Mouse (Mus musculus): ENCODE measurements around the gene Gm43552. TPM values are rescaled to one million over a fixed set of nuclear protein-coding genes. Genes with fewer than 3 reads are reported as not detected.

Gm43552 gene
- polyA plus RNA-seq, 1 experiment from 2014 or later, result not detected

- H3K9ac ChIP-seq (ENCODE audit: low read length), result 0 out of 2 replicates have a peak overlapping the region, but pooled peaks have one; percentile 5
- H3K27ac ChIP-seq (ENCODE audit: low read length), result peak overlapping the region; percentile 91
- H3K4me3 ChIP-seq (replicated peaks; ENCODE audit: low read length), result no peak overlapping the region
- H3K9me3 ChIP-seq (replicated peaks; ENCODE audit: control insufficient read depth, low read length), result no peaks in the 10 kb centered on the region
- 0 out of 2 replicates have a peak, but pooled peaks cover 4% of the 10 kb centered on the region for H3K36me3 ChIP-seq (ENCODE audit: control insufficient read depth, insufficient read depth, low read length)
- peaks cover 26% of the 10 kb centered on the region for H3K4me1 ChIP-seq (ENCODE audit: control insufficient read depth, insufficient read depth, low read length)
- no peaks in the 10 kb centered on the region for H3K27me3 ChIP-seq (ENCODE audit: control insufficient read depth, insufficient read depth, low read length)
- H3K4me2 ChIP-seq (ENCODE audit: low read depth, low read length), result no peak overlapping the region
- ATAC-seq (ENCODE audit: insufficient read depth, low FRiP score), result peak; percentile 49; the same call in 1 of the 2 replicates
- 49% methylated on average over 5 of the region's 5 CpGs for WGBS
Measured at GRCm38 (mm10) chr5:65457846-65458245, 34.8 kb downstream of the Gm43552 start.

- H3K27ac ChIP-seq (ENCODE audit: low read length), result peak overlapping the region; percentile 91
- no peaks in the 10 kb centered on the region for H3K27me3 ChIP-seq (ENCODE audit: control insufficient read depth, insufficient read depth, low read length)
- ATAC-seq (ENCODE audit: insufficient read depth, low FRiP score), result peak; percentile 72
- H3K36me3 ChIP-seq (ENCODE audit: control insufficient read depth, insufficient read depth, low read length), result 0 out of 2 replicates have a peak, but pooled peaks cover 4% of the 10 kb centered on the region
- no peak overlapping the region for H3K4me3 ChIP-seq (replicated peaks; ENCODE audit: low read length)
- no peaks in the 10 kb centered on the region for H3K9me3 ChIP-seq (replicated peaks; ENCODE audit: control insufficient read depth, low read length)
- 0 out of 2 replicates have a peak overlapping the region, but pooled peaks have one; percentile 25 for H3K4me2 ChIP-seq (ENCODE audit: low read depth, low read length)
- H3K9ac ChIP-seq (ENCODE audit: low read length), result 0 out of 2 replicates have a peak overlapping the region, but pooled peaks have one; percentile 32
- H3K4me1 ChIP-seq (ENCODE audit: control insufficient read depth, insufficient read depth, low read length), result peaks cover 26% of the 10 kb centered on the region
- 43% methylated on average over 7 of the region's 7 CpGs for WGBS
Measured at GRCm38 (mm10) chr5:65457086-65457827, 35.4 kb downstream of the Gm43552 start.

- Histone ChIP-seq H3K36me3 (ENCODE audit: control insufficient read depth, insufficient read depth, low read length) (no peaks in the 10 kb centered on the region), H3K27me3 (ENCODE audit: control insufficient read depth, insufficient read depth, low read length) (no peaks in the 10 kb centered on the region), H3K4me3 (replicated peaks; ENCODE audit: low read length) (no peak overlapping the region), H3K9ac (ENCODE audit: low read length) (no peak overlapping the region), H3K27ac (ENCODE audit: low read length) (no peak overlapping the region), H3K4me2 (ENCODE audit: low read depth, low read length) (no peak overlapping the region), H3K4me1 (ENCODE audit: control insufficient read depth, insufficient read depth, low read length) (peaks cover 26% of the 10 kb centered on the region), H3K9me3 (replicated peaks; ENCODE audit: control insufficient read depth, low read length) (no peaks in the 10 kb centered on the region)
- no peak for ATAC-seq (ENCODE audit: insufficient read depth, low FRiP score)
- WGBS, result 43% methylated on average over 5 of the region's 5 CpGs
Measured at GRCm38 (mm10) chr5:65454771-65455170, 37.9 kb downstream of the Gm43552 start.

GRCm38 (mm10) chr5:65448941-65449340 lies 43.7 kb downstream of the Gm43552 start:
- Histone ChIP-seq H3K9ac (ENCODE audit: low read length) (no peak overlapping the region), H3K27ac (ENCODE audit: low read length) (no peak overlapping the region), H3K4me2 (ENCODE audit: low read depth, low read length) (no peak overlapping the region), H3K9me3 (replicated peaks; ENCODE audit: control insufficient read depth, low read length) (no peaks in the 10 kb centered on the region), H3K4me1 (ENCODE audit: control insufficient read depth, insufficient read depth, low read length) (no peaks in the 10 kb centered on the region), H3K4me3 (replicated peaks; ENCODE audit: low read length) (no peak overlapping the region), H3K36me3 (ENCODE audit: control insufficient read depth, insufficient read depth, low read length) (peaks cover 7% of the 10 kb centered on the region; the same call in 1 of the 2 replicates), H3K27me3 (ENCODE audit: control insufficient read depth, insufficient read depth, low read length) (no peaks in the 10 kb centered on the region)
- WGBS, result 80% methylated on average over 4 of the region's 4 CpGs
- no peak for ATAC-seq (ENCODE audit: insufficient read depth, low FRiP score)

GRCm38 (mm10) chr5:65447826-65448225 lies 44.8 kb downstream of the Gm43552 start:
- no peak for ATAC-seq (ENCODE audit: insufficient read depth, low FRiP score)
- no peak overlapping the region for H3K4me3 ChIP-seq (replicated peaks; ENCODE audit: low read length)
- no peaks in the 10 kb centered on the region for H3K4me1 ChIP-seq (ENCODE audit: control insufficient read depth, insufficient read depth, low read length)
- H3K36me3 ChIP-seq (ENCODE audit: control insufficient read depth, insufficient read depth, low read length), result peaks cover 7% of the 10 kb centered on the region; the same call in 1 of the 2 replicates
- 87% methylated on average over 2 of the region's 2 CpGs for WGBS
- no peak overlapping the region for H3K4me2 ChIP-seq (ENCODE audit: low read depth, low read length)
- no peak overlapping the region for H3K9ac ChIP-seq (ENCODE audit: low read length)
- H3K27ac ChIP-seq (ENCODE audit: low read length), result no peak overlapping the region
- H3K9me3 ChIP-seq (replicated peaks; ENCODE audit: control insufficient read depth, low read length), result no peaks in the 10 kb centered on the region
- H3K27me3 ChIP-seq (ENCODE audit: control insufficient read depth, insufficient read depth, low read length), result no peaks in the 10 kb centered on the region

- no peak overlapping the region for H3K27ac ChIP-seq (ENCODE audit: low read length)
- H3K4me2 ChIP-seq (ENCODE audit: low read depth, low read length), result no peak overlapping the region
- H3K9me3 ChIP-seq (replicated peaks; ENCODE audit: control insufficient read depth, low read length), result no peaks in the 10 kb centered on the region
- H3K4me3 ChIP-seq (replicated peaks; ENCODE audit: low read length), result no peak overlapping the region
- no peak for ATAC-seq (ENCODE audit: insufficient read depth, low FRiP score)
- no peaks in the 10 kb centered on the region for H3K27me3 ChIP-seq (ENCODE audit: control insufficient read depth, insufficient read depth, low read length)
- WGBS, result 72% methylated on average over 2 of the region's 2 CpGs
- peaks cover 7% of the 10 kb centered on the region; the same call in 1 of the 2 replicates for H3K36me3 ChIP-seq (ENCODE audit: control insufficient read depth, insufficient read depth, low read length)
- no peak overlapping the region for H3K9ac ChIP-seq (ENCODE audit: low read length)
- H3K4me1 ChIP-seq (ENCODE audit: control insufficient read depth, insufficient read depth, low read length), result no peaks in the 10 kb centered on the region
Measured at GRCm38 (mm10) chr5:65446756-65447155, 45.9 kb downstream of the Gm43552 start.

GRCm38 (mm10) chr5:65444981-65445380 lies 47.7 kb downstream of the Gm43552 start:
- no peak for ATAC-seq (ENCODE audit: insufficient read depth, low FRiP score)

GRCm38 (mm10) chr5:65438041-65438440 lies 54.6 kb downstream of the Gm43552 start:
- Histone ChIP-seq H3K27ac (ENCODE audit: low read length) (no peak overlapping the region), H3K9me3 (replicated peaks; ENCODE audit: control insufficient read depth, low read length) (no peaks in the 10 kb centered on the region), H3K4me1 (ENCODE audit: control insufficient read depth, insufficient read depth, low read length) (peaks cover 10% of the 10 kb centered on the region), H3K36me3 (ENCODE audit: control insufficient read depth, insufficient read depth, low read length) (no peaks in the 10 kb centered on the region), H3K27me3 (ENCODE audit: control insufficient read depth, insufficient read depth, low read length) (no peaks in the 10 kb centered on the region), H3K4me3 (replicated peaks; ENCODE audit: low read length) (no peak overlapping the region), H3K9ac (ENCODE audit: low read length) (no peak overlapping the region), H3K4me2 (ENCODE audit: low read depth, low read length) (no peak overlapping the region)
- no peak for ATAC-seq (ENCODE audit: insufficient read depth, low FRiP score)

More at GRCm38 (mm10) chr5:65444981-65445380, 47.7 kb downstream of the Gm43552 start:
- H3K4me2 ChIP-seq (ENCODE audit: low read depth, low read length), result no peak overlapping the region
- no peaks in the 10 kb centered on the region for H3K9me3 ChIP-seq (replicated peaks; ENCODE audit: control insufficient read depth, low read length)
- no peak overlapping the region for H3K27ac ChIP-seq (ENCODE audit: low read length)
- no peak overlapping the region for H3K4me3 ChIP-seq (replicated peaks; ENCODE audit: low read length)
- H3K9ac ChIP-seq (ENCODE audit: low read length), result no peak overlapping the region
- no peaks in the 10 kb centered on the region for H3K4me1 ChIP-seq (ENCODE audit: control insufficient read depth, insufficient read depth, low read length)
- peaks cover 7% of the 10 kb centered on the region; the same call in 1 of the 2 replicates for H3K36me3 ChIP-seq (ENCODE audit: control insufficient read depth, insufficient read depth, low read length)
- 57% methylated on average over 3 of the region's 6 CpGs for WGBS
- no peaks in the 10 kb centered on the region for H3K27me3 ChIP-seq (ENCODE audit: control insufficient read depth, insufficient read depth, low read length)

- Histone ChIP-seq H3K4me2 (ENCODE audit: low read depth, low read length) (peak within 1 kb of the TSS; percentile 81), H3K27ac (ENCODE audit: low read length) (peak within 1 kb of the TSS; percentile 96), H3K27me3 (ENCODE audit: control insufficient read depth, insufficient read depth, low read length) (no peaks in the 10 kb centered on the region), H3K9ac (ENCODE audit: low read length) (peak within 1 kb of the TSS; percentile 82), H3K4me3 (replicated peaks; ENCODE audit: low read length) (peak within 1 kb of the TSS; percentile 81), H3K9me3 (replicated peaks; ENCODE audit: control insufficient read depth, low read length) (no peaks in the 10 kb centered on the region), H3K4me1 (ENCODE audit: control insufficient read depth, insufficient read depth, low read length) (peaks cover 10% of the 10 kb centered on the region), H3K36me3 (ENCODE audit: control insufficient read depth, insufficient read depth, low read length) (no peaks in the 10 kb centered on the region)
- peak; percentile 98 for ATAC-seq (ENCODE audit: insufficient read depth, low FRiP score)
- under 1% methylated on average over 51 of the region's 51 CpGs for WGBS
Measured at GRCm38 (mm10) chr5:65435806-65436561, 56.6 kb downstream of the Gm43552 start, which contains the start of gene Ugdh. TSS of gene Ugdh (minus strand) at chr5:65435949.

Data from stomach, embryonic 16.5 days (tissue).